Mouse (Mus musculus) layer of hippocampus, postnatal 14 days (tissue): ENCODE measurements around the gene Sema7a. TPM values are rescaled to one million over a fixed set of nuclear protein-coding genes. Genes with fewer than 3 reads are reported as not detected.

ENCODE experiments used
- DNase-seq, 2 experiments: peaks; one replicate each; pipeline ENCODE4 v3.0.0; 2021 to 2022; ENCODE audit warnings: low spot score in 2 of 2, mixed read lengths in 1 of 2
- total RNA-seq, 2 experiments: library from RNA; stranded (reverse); gene quantifications; 2 replicates each; pipeline ENCODE4 v1.2.3; 2021

Sema7a gene
- total RNA-seq, 2 experiments from 2014 or later: 95.4 to 102 TPM

DNA sequence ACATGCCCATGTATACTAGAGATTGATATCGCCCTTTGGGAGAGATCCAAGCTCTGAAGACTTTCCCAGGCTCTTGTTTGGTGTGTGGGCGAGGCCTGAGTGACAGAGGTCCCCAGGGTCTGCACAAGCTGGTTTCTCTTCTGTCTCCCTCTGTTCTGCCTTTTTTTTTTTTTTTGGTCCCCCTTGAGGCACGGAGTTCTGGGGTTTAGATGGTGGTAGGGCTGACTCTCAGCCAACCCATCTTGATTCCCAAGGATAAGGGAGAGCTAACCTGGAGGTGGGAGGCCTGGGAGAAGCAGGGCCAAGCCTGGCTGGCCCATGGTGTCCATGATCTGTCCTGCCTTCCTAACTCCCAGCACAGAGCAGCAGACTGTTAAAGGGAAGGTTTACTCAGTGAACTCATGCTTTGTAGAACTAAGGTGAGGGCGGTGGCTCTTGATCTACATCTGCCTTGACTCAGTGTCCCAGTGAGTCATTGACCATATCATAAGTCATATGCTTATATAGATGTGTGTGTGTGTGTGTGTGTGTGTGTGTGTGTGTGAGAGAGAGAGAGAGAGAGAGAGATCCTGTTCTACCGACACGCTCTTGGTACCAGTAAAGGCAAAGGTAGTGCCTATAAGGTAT lies 33.6 kb downstream of the Sema7a start:
- no peak for DNase-seq

DNA sequence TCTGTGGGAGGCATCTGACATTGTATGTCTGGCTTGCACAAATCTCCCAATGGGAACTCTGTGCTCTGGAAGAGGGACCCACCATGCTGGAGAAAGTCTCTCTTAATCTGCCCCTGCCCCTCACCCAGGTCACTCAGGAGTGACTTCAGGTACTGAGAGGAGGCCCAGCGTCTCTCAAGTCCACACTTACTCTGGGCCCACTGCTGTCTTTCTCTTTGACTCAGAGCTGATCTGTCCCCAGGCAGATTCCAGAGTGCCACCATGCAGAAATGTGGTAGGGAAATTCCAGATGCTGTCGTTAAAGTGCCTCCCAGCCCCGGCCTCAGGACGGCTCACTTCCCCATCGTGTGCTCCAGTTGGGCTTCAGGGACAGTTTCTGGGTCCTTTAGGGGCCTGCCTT lies 34.3 kb downstream of the Sema7a start:
- no peak for DNase-seq

- DNase-seq: no peak
These were observed 35.4 kb downstream of the Sema7a start for GRCm38 (mm10) chr9:57975200-57975821.

DNA sequence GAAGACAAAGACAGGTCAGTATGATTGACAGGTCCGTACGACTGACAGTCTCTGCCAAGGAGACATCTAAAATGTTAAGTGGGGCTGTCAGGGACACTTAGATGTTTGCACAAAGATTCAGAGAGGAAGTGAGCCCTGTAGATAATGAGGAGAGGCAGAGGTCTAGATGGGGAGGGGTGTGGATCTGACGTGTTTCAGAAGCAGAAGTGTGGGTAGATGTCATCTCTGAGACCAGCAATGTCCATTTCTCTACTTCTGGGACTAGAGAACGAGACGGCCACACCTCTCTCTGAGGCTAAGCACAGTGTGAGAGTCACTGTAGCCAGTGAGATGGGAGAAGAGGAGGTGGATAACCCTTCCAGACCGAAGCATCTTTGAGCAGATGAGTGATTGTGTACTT lies 38.1 kb downstream of the Sema7a start:
- DNase-seq: no peak

DNA sequence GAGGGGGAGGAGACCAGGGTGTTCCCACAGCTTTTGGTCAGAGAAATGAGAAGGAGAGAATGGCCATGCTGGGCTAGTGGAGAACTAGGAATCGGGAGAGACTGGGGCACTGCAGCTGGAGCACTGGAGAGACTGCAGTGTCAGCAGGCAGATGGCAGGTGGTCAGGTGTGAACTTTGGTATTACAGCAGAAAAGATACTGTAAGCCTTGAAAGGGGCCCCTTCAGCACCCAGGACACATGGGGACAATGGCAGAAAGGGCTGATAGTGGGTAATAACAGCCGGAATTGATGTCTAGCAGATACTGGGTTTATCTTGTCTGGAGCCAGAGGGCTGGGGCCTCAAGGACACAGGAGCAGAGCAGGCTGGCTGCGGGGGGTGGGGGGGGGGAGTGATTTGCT lies 38.9 kb downstream of the Sema7a start:
- DNase-seq: no peak

GRCm38 (mm10) chr9:57980570-57980969 lies 40.7 kb downstream of the Sema7a start:
- no peak for DNase-seq

- peak in 1 of 2 experiments; percentile 51 for DNase-seq
These were observed 45.4 kb downstream of the Sema7a start for GRCm38 (mm10) chr9:57985304-57985703.

GRCm38 (mm10) chr9:57986293-57986692 lies 46.4 kb downstream of the Sema7a start:
- no peak for DNase-seq

DNA sequence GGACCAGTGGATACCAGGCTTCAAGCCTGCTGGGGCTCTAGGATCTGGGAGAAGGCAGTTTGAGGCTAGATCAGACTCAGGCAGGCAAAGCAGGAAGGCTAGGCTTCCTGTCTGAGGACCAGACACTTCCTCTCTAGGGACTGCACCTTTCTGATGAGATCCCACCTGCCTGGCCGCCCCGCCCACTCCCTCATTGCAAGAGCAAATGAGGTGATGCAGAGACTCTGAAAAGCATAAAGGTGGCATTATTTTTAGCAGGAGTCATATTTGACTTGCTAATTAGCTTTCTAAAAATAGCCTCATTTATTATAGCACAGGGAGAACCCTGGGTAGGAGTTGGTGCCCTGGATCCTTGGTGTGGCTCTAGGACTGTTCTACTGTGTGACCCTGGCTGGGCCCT lies 48.2 kb downstream of the Sema7a start:
- no peak for DNase-seq

DNA sequence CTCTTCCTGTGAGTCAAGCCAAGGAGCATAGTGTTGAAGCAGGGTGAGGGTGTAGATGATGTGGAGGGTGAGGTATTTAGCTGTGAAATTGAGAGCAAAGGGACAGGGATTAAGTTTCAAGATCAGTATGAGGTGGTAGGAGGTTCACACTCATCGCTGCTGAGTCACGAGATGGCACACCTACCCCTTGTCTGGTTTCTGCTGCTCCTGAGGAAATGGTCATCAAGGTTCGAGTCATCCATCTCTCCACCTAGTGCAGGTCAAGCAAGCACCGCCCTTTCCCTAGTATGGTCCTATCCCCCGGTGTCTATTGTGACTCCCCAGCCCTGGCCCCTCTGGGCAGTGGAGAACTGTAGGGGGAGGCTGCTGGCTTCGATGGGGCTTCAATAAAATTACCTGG lies 49.4 kb downstream of the Sema7a start:
- DNase-seq: no peak

GRCm38 (mm10) chr9:57990438-57991110 lies 50.7 kb downstream of the Sema7a start:
- DNase-seq: no peak

- no peak for DNase-seq
These were observed 52.1 kb downstream of the Sema7a start for GRCm38 (mm10) chr9:57992060-57992459.

GRCm38 (mm10) chr9:57992781-57993591 lies 53.1 kb downstream of the Sema7a start:
- DNase-seq: no peak

DNA sequence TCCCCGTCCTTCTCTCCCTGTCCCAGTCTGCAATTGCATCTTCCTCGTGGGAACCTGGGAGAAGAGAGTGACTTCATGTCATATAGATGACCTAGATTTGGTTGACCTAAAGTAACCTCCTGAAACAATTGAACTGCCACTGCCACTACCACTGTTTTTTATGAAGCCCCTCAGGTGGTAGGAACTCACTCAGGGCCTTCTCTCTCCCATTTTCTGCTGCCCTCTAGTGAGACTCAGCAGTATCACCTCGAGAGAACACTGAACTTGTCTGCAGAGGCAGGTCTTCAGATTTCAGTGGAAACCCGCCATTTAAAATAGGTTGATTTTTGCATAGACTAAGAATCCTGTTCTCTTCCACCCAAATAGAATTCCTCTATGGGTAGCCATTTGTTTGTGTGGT lies 55.4 kb downstream of the Sema7a start:
- DNase-seq: peak in 1 of 2 experiments; percentile 61

DNA sequence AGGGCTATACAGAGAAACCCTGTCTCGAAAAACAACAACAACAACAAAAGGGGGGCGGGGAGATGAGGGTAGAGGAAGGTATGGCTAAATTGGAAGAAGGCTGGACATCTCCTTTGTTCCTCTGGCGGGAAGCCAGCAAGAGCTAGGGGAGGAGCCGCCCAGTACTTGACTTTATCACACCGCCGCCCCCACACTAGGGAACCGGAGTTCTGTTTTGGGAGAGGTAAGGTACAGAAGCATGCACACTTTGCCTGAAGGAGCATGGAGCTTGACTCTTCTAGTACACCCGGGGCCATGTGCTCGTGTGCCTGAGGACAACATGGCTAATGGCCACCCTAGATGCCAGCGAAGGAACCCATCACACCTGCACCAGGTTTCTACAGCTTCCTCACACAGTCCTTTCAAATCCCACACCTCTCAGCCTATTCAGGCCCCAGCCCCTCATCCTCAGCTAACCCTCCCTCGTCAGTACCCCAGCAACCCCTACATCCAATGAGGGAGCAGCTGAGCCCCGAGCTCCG lies 57.7 kb downstream of the Sema7a start:
- peak in 1 of 2 experiments; percentile 66 for DNase-seq

- DNase-seq: peak; percentile 45 to 78
These were observed 58.2 kb downstream of the Sema7a start for GRCm38 (mm10) chr9:57998032-57998659.

DNA sequence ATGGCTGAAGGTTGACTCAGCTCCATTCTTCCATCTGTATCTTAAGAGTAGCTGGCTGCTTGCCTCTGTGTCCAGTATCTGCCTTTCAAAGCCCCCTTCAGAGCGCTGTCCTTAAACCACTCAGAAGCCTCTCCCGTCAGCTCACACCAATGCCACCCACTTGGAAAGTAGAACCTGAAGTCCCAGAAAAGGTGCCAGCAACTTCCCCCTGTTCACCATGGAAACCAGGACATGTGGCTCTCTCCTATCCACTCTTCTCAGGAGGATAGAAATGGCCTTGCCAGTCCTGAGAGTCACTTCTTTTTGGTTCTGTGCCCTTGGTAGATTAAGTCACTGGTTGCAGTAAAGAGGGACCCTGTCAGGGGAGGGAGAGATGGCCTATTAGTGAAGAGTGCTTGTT lies 58.8 kb downstream of the Sema7a start:
- DNase-seq: no peak

DNA sequence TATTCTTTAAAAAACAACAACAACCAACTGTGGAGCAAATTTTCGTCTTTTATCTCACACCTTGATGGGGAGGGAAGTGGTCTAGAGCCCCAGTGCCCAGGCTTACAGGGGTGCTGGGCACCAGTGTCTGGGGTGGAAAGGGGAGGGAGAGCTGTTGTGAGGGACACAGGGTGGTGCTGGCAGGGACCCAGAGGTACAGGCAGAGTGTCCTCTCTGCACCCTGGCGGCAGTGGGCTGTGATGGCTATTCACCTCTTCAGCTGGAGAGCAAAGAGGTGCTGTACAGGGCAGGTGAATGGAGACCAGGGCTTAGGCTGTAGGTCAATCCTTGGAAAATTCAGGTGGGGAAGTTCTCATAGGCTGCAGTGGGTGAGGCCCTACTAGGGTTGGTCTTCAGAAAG lies 59.8 kb downstream of the Sema7a start:
- no peak for DNase-seq

- no peak for DNase-seq
These were observed 63.4 kb downstream of the Sema7a start for GRCm38 (mm10) chr9:58003272-58003671.

- DNase-seq: peak in 1 of 2 experiments; percentile 24
These were observed 66.0 kb downstream of the Sema7a start, which contains the start of gene Cyp11a1 for GRCm38 (mm10) chr9:58005753-58006461. Gene Cyp11a1 (plus strand): TSS chr9:58006411.
